Mouse (Mus musculus) skeletal muscle tissue, adult 2 months (tissue): ENCODE measurements around the gene Ralgapa2.

ENCODE experiments used
- DNase-seq: peaks from one replicate; pipeline ENCODE4 v3.0.0-alpha.2; 2012; ENCODE audit warnings: low read depth, low spot score

Gene Ralgapa2

DNA sequence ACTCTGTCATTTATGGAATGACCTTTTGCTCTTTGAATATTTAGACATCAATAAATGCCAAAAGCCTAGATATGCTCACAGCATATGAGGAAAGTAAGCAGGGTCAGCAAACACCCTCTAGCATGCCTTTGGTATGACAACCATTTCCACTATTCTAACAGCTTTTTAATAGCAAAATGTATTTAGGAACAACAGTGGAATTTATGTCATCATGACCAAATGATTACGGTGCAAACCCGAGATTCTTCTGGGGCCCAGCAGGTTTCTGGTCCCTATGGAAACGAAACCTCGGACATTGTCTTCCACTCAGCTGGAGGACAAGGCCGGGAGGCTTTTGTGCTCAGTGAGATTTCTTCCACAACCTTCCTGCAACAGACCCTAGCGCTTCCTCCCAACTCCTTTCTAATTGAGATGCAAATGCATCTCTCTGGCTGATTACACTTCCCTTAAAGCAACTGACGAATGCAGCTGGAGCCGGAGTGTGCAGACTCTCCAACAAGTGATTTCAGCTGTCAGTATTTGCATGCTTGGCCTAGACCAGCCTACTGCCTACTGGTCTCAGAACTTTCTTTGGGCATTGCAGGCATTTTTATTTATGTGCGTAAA lies 209.9 kb downstream of the Ralgapa2 start:
- no peak for DNase-seq

DNA sequence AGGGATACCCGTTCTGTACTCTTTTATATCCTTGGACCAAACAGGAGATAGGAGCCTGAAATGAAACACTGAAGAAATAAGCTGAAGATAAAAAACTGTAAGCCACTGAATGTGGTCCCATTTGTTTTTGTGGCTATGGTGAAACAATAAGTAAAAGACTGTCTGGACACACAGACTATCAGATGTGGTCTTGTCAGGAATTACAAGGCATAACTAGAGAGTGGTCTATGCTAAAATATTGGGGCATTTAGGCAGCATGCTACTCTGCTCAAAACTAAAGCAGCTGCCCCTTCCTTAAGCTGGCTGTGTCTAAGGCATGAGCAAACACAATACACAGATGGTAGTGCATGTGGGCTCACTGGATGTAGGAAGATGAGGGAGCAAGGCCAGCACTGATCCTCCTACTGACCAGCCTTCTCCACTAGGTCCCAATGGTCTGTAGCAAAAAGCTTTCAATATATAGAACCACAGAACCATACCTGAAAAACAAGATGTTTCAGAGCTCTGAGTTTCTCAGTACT lies 211.6 kb downstream of the Ralgapa2 start:
- DNase-seq, result no peak

DNA sequence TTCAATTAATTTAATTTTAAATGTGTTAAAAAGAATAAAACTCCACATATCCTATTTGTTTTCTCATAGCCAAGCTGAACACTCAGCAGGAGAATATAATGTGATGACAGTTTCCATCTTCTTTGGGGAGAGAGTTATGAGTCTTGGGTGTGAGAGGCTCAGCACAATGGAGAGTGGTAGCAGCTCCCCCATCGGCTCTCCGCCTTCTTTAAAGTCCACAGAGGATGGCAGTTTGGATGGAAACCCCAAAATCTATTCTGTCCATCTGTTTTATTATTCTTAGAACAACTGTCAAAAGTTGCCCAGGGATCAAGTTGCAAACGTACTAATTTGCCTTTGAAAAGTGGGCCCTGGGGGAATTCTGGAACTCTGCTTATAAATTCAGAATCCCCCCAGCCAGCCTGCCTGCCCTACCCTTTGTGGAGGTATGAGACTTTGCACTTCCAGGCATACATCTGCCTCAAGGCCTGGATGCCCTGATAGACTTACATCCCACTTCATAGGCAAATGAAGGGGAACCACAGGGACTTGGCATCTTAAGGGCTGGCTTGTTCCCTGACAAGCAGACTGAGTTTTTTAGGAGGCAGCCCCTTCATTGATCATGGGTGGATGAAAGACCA lies 212.2 kb downstream of the Ralgapa2 start:
- DNase-seq, result no peak

DNA sequence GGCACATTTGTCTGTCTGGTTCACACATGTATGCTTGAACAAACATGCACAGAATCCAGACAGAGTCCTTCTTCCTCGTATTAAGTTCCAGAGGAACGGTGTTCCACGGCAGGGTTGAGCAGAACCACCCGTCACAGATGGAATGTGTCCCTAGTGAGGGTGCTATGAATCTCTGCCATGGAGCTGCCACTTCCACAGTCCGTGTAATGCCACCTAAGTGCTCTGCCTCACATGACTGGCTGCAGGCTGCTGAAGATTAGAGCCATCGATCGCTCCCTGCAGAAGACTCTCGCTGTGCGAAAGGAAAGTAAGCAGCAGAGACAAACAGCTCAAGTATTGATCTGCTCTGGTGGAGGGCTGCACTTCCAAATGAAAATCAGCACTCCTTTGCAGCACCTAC lies 218.6 kb downstream of the Ralgapa2 start:
- no peak for DNase-seq

DNA sequence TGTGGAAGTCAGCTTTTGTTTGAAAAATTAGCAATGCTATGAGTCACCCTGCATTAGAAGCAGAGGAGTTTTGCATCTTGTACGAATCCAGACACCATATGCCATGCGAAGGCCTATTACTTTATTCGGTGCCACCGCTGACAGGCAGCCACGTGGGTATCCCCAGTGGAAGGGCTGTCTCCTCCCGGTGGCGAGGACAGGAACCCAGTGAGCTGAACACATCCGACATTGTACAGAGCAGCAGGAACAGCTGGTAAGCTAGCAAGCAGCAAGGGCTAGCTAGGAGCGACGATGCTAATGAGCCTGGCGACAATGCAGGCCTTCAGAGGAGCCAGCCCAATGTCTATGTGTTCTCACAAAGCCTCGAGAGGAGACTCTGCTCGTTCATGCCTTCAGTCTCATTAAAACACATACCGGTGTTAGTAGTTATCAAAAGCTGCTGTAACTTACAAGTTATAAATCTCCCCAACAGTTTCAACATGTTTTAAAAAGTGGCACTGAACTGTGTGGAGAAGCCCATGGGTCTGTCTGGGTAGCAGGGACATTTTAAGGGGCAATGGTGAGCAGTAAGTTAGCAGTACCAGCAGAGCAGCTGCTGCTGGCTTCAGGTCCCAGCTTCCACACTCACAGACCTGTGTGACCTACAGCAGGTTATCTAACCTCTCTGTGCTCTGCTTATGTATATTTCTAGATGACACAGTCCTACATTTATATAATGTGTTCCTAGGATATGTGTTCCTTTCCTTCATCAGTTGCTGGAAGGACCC lies 221.1 kb downstream of the Ralgapa2 start:
- no peak for DNase-seq

DNA sequence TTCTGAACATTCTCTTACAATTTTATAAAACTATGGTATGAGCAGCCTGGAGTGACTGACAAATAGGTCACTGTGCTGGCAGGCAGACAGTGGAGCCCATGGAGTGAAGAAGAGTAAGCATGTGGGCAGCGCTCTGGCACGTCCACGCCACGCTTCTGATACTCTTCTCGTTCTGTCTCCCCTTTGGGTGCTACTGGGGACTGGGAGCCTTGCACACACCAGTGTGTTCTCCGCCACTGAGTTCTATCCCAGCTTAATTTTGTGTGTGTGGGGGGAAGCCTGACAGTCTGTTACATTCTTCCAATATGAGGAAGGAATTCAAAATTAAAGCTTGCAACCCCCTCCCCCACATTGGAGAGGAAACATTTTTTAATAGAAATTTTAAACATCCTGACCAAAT lies 221.8 kb downstream of the Ralgapa2 start:
- DNase-seq, result no peak

DNA sequence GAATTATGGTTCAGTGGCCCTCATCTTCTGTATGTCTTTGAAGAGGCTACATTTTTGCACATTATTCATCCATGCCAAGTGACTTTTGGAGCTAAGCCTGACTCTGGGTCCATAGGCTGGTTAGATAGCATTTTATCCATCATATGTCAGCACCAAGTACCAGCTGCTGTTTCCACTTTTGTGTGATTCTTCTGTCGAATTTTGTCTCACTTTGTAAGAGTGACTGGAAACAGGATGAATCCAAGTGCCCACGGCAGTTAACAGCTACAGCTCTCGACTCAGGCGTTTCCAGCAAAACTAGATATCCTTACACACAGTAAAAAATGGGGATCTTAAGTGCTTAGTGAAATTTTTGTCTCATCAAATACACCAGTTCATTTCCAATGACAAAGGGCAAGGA lies 222.8 kb downstream of the Ralgapa2 start:
- DNase-seq, result no peak

DNA sequence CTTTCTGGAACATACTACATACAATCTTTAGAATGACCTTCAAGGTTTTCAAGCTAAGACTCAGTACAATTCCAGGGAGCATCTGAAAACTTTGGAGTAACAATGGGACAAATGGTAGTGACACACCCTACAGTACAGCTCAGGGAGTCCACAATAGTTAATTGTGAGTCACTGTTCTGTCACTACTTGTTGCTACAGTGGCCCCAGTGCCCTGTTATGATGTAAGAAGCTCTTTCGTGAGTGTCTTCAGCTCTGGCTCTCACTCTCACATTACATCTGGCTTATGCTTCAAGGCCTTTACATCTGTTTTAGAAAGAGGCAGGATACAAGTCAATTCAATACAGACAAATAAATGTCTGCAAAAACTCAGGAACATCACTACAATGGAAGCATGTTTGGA lies 223.8 kb downstream of the Ralgapa2 start:
- DNase-seq, result no peak

DNA sequence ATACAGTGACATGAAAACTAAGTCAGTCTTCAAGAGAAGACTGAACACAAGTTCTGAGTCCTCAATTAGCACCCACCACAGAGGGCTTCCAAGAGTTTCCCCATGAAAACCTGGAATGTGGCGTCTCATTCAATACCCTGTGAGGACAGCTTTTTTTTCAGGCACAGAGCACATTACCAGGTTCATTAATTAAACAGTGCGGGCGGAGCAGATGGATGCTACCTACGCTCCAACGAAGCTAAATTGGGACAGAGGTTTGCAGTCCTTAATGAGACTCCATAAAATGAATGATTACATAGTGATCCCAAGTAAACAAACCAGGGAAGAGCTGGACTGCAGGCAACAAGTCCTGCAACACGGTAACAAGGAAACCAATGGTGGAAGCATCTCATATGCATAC lies 224.6 kb downstream of the Ralgapa2 start:
- no peak for DNase-seq

DNA sequence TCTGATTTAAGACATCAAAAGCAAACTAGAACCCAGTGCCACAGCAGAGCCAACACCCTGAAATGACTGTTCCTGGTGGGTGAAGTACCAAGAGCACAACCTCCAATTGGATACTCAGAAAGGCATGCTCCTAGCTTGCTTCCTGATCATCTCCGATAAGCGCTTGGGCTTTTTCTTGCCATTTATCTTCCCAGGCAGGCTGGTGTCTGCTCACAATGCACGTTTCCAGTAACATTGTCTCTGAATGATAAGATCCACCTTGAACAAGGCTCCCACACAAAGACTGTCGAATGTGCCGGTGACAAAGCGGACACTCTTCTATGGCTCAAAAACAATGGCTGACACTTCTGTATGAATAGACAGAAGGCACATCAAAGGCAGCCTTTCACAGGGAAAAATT lies 230.8 kb downstream of the Ralgapa2 start:
- DNase-seq, result no peak

DNA sequence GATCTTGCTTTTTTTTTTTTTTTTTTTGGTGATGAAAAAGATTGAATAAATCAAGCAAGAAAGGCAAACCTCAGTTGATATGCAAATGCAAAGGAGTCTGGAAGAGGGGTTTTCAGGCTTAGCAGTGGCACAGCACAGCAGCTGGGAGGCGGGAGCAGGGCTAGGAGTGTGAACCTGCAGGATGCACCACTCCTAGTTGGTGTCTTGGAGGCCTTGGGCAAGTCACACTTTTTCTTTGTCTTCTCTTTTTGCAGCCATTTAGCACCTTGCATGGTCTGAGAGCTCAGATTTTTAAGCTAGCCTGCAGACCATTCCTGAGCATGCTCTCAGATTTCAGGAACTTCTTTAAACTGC lies 231.2 kb downstream of the Ralgapa2 start:
- DNase-seq, result no peak

DNA sequence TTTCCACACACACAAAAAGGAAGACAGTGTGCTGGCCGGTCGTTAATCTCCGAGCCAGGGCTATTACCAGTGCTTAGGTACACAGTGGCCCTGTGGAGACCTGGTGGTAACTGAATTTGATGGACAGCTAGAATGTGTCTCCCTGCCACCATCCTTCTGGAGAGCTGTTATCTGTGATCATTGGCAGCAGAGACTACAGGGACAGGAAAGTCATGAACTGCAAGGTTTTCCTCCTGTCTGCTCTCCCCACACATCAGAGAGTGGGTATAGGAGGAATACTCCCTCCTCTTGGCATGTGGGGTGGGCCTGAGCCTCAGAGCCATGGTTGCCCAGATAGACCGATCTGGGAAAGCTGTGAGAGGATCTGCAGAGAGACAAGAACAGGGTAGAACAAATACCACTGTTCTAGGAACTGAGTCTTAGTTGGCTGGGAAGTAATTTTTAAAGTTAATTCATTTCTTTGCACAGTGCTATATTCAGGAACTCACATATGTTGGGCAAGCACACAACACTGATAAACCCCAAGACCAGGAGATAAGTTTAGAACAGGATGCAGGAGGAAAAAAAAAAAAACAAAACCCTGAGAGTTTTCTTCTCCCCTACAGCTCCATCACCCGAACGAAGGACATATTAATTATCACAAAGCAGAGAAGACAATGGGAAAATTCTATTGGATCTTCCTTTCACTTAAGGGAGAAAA lies 231.8 kb downstream of the Ralgapa2 start:
- DNase-seq, result no peak

DNA sequence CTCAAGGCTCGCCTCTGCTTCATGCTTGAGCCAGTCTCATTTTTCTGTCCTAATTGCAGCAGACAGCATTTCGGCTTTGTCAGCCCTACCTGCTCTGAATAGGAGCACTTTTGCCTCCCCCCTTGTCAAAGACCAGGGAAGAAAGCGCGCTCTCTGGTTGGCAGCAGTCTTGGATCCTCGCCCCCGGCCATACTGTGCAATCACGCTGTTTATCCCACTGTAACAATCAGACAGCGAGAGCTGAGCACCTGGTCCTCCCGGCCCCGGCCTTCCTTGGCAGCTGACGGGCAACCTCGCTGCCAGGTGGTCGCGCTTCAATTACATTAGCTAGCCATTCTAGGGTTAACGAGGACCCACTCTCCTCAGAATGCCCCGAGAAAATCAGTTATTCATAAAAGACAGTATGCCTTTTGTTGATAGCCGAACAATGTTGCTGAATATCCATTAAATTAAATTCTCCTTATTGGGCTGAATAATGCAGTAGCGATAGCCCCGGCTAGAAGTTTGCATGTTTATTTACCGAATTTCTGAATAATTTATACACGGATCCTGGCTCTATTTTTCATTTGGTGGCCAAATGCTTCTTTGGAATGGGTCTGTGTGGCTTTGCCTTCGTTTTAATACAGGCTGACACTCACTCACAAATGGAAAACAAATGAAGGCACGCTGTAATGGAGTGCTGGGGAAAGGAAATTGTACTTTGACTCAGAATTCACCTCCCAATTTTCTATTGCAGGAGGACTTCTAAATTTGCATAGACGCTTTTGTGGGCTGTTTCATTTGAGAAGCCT lies 232.5 kb downstream of the Ralgapa2 start:
- no peak for DNase-seq

DNA sequence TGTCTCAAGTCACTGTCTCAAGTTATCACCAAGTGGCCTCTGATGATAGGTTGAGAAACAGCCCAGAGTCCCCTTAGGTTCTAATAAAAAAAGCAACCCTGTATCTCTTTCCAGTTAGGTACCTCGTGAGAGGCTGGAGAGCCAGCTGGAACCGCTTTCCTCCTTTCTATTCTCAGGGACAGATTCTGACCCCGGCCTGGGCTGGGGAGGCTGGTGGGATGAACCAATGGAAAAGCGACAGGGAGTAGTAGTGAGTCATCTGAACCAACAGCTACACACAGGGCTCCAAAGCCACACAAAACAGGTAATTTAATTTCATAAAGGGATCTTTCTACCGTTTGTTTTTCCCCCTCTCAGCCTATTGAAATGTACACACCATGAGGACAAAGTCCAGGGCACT lies 233.8 kb downstream of the Ralgapa2 start:
- DNase-seq, result no peak

DNA sequence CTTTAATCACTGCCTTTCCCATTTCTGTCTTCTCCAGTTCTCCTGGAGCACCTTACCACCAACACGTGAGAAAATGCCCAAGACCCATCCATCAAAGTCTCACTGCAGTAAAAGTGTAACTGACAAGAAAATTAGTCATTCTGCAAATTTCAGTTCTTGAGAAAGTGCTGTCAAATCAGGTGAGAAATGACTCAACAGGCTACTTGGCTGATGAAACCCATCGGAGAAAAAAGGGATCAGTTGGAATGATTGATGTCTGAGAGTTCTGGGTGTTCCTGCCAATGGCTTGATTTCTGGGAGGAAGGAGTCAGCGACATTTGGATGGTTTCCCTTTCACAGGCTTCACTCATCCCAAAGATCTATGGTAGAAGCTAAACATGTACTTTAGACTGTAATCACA lies 245.6 kb downstream of the Ralgapa2 start:
- DNase-seq, result no peak

DNA sequence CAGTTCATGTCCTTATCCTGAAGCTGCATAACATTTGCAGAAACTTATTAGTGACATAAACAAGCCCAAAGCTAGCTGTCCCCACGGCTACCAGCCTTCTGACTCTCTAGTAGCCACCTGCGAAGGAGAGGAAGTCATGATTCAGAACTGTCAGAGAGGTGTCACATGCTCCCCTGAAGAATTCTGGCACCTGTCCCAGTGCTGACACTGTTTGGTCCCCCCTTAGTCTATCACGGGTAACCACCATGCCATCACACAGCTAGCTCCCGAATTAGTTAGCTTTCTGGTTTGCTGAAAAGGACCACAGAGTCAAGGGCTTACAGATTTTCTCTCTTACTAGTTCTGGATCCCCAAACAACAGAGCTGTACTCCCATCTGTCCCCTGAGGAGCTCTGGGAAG lies 247.1 kb downstream of the Ralgapa2 start:
- no peak for DNase-seq

DNA sequence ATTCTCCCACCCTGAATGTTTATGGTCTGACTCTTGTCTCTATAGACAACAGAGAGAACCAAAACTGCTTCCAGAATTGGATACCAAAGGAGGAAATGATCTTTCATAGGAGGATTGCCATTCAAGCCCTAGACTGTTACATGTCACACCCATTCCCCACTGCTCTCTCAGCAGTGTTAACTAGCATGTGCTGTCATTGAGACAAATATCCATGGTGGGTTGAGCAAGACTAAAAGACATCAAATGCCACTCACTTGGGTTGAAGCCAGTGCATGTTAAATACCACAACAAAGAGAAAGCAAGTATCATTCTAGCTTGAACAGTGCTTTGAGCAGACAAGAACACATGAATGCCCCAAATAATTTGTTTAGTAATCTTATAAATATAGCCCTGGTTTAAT lies 249.2 kb downstream of the Ralgapa2 start:
- no peak for DNase-seq

DNA sequence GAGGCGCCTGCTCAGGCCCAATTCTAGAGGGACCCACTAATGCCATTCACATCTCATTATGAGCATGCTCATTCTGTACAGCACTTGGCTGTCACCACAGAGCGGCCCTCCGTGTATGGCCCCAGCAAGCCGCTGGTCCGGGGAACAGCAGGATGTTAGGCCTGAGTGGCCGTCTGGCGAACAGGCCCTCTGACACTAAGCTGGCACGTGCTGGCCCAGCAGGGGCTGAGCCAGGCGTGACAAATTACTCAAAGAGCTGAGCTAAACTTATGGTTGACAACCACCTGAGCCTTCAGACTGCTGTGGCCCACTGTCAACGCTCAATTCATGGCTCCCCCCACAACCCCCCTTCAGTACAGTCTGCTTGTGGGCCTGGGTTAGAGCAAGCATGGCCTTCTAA lies 249.9 kb downstream of the Ralgapa2 start:
- DNase-seq, result no peak

DNA sequence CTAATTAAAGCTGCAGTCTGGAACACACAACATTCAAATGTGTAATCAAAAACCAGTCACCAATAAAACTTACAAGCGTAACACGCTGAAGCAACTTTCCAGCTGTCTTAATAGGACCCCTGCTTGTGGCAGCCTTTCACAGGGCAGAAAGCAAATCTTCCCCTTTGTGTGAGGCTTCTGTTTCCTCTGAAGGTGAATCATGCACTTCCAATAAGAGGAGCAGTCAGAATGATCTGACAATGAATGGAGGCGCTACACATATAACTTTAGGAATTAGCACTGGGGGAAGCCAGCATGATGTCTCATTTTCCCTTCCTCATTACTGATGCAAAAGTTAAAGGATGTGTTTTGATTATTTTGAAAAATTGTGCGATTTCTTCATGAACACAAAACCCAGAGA lies 251.0 kb downstream of the Ralgapa2 start:
- no peak for DNase-seq

DNA sequence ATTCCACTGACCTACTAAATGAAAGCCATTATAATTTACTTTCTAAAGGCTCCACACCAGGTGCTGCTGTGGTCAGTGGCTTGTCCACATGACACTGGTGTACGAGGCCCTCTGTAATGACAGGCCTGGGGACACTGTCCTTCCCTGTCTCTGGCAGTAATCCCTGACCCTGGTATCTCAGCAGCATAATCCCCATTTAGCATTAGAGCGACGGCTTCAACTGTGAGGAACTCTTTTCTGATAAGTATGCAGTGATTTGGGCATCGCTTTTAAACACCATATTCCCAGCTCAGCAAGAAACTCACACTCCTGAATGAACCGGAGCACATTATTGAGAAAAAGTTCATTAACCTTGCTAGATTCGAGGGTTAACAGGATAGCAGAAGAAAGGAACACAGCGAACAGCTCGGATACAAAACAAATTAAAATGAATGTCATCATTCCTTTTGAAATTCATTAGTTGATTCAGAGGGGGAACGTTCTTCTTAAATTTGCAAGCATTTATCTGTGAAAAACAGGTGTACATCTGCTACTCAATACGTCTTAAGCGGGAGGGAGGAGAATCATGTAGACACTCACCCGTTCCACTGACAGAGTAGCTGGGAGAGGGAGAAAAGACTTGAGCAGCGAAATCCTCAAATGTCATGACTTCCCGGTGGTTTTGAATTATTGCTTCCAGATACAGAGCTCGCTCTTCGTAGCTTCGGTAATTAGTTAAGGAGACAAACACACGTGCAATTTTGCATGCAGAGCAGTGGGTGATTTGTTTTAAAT lies 252.2 kb downstream of the Ralgapa2 start:
- DNase-seq, result no peak
